Mouse (Mus musculus): ENCODE data around the gene Anapc15.
A peak's percentile ranks its signal among the peaks of the same experiment; 100 is the strongest.

Anapc15 gene

GRCm38 (mm10) chr7:101863415-101863814 lies at the start of gene Anapc15:
Gene Anapc15 (plus strand): TSS chr7:101863715.
- DNase-seq (ENCODE audit: low read depth, low spot score) = no peak

DNA sequence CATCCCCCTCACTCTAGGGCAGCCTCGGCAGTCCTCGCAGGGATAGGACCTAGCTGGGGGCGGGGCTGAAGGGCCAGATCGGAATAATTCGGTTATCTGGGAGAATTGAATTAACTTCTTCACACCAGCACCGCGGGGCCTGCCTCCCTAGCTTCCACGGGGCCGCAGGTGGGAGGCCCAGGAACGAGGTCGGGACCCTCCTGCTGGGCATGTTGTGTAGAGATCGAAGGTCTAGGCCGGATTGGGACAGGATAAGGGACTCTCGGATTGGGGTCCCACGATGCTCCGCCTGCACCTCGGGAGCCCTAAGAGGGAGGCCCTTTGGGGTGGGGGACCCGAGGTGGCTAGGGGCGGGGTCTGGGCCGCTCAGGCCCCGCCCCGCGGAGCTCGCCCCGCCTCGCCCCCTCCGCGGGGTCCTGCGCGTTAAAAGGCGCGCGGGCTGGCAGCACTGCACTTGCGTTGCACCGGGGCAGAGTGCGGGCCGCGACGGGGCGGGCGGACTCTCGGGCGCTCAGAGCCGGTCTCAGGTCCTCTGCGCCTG lies 45.6 kb upstream of the Anapc15 start, which contains the start of gene Phox2a:
Gene Phox2a, plus strand, starts transcription at position 453 of the 541 bp plus-strand sequence.
- no peak for DNase-seq (ENCODE audit: low read depth, low spot score)

DNA sequence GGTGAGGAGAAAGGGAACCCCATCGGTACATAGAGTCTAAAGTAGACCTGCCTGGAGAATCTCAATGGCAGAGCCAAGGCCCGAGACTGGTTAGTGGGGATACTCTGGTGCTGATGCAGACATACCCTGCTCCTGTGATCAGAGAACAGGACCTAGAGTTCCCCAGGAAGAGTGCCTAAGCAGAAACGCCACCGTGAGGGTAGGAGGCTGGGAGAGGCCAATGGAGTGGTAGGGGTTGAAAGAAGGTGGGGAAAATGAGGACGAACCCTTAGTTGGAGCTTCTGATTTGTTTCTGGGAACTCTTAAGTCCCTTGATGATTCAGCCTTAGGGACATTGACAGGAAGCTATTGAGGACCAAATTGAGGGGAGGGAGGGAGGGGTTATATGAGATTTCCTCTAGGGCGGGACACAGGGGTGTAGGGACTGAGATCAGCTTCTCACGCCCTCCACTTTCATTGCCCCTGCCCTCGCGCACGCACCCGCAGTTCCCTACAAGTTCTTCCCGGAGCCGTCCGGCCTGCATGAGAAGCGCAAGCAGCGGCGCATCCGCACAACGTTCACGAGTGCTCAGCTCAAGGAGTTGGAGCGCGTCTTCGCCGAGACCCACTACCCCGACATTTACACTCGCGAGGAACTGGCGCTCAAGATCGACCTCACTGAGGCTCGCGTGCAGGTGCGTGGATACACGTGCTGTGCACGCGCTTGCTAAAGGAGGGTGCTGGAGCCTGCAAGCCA lies 43.1 kb upstream of the Anapc15 start:
- DNase-seq (ENCODE audit: low read depth, low spot score) = no peak

DNA sequence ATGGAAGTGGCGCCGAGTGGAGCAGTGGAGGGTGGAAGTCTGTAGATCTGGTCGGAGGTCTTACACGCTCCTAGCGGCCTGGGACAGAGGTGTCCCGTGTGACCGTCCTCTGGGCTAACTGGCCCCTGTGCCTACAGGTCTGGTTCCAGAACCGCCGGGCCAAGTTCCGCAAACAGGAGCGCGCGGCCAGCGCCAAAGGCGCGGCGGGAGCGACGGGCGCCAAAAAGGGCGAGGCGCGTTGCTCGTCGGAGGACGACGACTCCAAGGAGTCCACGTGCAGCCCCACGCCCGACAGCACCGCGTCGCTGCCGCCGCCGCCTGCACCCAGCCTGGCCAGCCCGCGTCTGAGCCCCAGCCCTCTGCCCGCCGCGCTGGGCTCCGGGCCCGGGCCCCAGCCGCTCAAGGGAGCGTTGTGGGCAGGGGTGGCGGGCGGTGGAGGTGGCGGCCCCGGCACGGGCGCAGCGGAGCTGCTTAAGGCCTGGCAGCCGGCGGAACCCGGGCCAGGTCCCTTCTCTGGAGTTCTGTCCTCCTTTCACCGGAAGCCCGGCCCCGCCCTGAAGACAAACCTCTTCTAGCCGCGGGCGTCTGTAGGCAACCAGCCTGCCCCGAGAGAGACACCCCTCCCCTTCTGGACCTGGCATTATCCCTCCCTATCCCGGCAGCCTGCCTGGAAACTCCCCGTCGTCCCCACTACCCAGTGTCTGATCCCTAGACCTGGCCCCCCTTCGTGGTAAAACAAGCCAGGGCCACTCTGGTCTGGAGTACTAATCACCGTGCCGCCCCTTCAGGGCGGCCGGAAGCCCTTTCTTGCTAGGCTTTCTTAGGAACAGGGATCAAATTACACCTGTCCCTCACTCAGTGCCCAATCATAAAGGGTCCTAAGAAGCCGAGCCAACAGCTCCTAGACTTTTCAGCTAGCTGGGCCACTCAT lies 41.7 kb upstream of the Anapc15 start:
- no peak for DNase-seq (ENCODE audit: low read depth, low spot score)

- DNase-seq (ENCODE audit: low read depth, low spot score) = no peak
Measured at GRCm38 (mm10) chr7:101822836-101823757, 40.4 kb upstream of the Anapc15 start.

DNA sequence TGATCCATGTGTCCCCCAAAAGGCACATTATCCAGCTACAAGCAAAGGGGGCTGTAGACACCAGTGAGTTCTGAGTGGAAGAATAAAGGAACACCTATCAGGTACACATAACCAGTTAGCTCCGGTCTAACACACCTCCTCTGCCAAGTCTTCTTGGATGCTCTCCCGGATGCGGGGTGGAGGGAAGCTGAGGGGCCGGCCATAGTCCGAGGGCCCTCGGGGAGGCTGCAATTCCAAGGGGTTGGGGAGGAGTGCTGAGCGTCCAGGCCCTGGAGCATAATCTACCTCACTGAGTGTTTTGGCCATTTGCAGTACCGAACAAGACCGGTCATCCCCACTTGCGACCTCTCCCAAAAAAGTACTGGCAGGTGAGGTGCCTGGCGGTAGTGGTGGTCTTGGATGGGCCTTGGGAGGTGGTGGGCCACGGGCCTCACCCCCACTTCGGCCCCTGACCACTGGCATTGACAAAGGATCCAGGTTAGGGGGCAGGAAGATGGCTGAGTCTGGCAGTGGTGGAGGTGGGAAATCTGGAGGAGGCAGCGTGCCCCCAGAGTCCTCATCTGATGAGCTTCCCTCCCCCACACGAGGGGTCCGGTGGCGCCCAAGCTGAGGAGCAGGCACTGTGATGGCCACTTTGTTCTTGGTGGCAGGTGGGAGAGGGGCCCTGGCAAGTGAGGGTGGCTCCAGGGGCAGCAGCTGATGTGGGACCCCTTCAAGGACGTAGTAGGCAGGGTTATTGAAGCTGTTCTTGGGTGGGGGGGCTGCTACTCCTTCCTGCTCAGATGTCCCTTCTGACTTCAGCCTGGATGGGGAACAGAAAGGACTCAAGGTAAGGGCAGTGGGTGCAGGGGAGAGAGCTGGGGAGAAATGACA lies 39.5 kb upstream of the Anapc15 start:
- DNase-seq (ENCODE audit: low read depth, low spot score) = no peak

GRCm38 (mm10) chr7:101830373-101830772 lies 33.1 kb upstream of the Anapc15 start:
- no peak for DNase-seq (ENCODE audit: low read depth, low spot score)

DNA sequence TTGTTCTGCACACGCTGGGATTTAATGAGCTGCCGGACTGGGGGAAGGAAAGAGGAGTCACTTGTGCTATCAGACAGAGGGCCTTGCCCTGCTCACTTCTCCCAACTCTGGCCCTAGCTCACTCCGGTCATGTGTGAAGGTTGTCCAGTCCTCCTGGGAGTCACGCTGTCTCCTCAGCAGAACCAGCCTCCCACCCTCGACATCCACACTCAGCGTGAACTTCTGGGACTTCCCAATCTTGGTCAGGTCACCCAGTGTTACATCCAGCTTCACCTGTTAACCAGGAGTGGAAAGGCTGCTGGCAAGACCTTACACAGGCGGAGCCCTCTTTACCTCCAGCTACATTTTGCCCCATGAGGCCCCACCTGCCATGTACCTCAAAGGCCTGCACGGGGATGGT lies 32.1 kb upstream of the Anapc15 start:
- DNase-seq (ENCODE audit: low read depth, low spot score) = no peak

DNA sequence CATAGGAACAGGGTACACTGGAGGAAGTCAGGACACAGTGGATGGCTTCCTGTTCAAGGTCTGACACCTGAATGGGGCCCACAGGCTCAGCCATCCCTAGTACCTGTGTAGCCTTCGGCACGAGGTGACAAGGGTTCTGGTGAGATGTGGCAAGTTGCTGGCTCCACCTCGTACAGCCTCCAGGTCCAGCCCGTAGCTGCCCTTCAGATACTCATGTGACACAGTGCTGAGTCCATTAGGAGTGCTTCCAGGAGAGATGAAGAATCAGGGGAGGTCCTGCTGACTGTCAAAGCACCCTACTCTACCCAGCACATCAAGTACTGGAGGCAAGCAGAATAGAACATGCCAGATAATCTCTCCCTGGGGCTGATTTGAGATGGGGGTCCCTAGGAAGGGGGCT lies 31.1 kb upstream of the Anapc15 start:
- no peak for DNase-seq (ENCODE audit: low read depth, low spot score)

GRCm38 (mm10) chr7:101833352-101833751 lies 30.2 kb upstream of the Anapc15 start:
- DNase-seq (ENCODE audit: low read depth, low spot score) = no peak

- DNase-seq (ENCODE audit: low read depth, low spot score) = no peak
Measured at GRCm38 (mm10) chr7:101833916-101834584, 29.5 kb upstream of the Anapc15 start.

DNA sequence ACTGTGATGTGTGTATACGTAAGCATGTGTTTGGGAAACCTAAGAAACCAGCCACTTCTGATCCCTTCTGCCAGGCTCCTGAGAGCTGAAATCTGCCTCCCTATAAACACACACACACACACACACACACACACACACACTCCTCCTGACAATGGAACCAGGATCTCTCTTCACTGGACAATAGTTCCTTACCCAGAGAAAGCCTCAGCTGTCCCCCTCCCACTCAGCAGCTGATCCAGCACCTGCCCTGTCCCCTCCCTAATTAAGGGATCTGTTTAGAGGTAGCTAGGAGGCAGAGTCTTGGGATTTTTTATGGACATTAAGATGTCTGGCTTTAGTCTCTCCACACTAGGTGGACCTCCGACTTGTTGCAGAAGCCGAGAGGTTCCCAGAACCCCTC lies 28.6 kb upstream of the Anapc15 start:
- DNase-seq (ENCODE audit: low read depth, low spot score) = no peak

DNA sequence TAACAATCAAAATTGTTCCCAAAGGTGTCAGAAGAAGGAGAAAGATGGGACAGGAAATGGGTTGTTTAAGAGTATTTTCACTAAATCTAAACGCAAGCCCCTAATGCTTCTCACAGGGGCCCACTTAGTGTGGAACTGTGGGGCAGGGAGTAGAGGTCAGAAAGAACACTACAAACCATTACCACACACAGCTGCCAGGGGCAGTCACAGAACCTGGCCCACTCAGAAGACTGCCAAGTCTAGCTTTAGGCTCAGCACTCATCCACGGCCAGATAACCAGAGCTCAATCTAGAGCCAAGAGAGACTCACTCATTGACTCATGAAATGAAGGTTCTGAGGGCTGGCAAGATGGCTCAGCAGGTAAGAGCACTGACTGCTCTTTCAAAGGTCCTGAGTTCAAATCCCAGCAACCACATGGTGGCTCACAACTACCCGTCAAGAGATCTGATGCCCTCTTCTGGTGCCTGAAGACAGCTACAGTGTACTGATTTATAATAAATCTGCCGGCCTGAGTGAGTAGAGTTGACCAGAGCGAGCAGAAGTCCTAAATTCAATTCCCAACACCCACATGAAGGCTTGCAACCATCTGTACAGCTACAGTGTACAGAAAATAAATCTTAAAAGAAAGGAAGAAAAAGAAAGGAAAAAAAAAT lies 27.9 kb upstream of the Anapc15 start:
- DNase-seq (ENCODE audit: low read depth, low spot score) = no peak

GRCm38 (mm10) chr7:101836271-101837153 lies 27.0 kb upstream of the Anapc15 start:
- DNase-seq (ENCODE audit: low read depth, low spot score) = no peak

- DNase-seq (ENCODE audit: low read depth, low spot score) = no peak
Measured at GRCm38 (mm10) chr7:101837154-101837605, 26.3 kb upstream of the Anapc15 start.

DNA sequence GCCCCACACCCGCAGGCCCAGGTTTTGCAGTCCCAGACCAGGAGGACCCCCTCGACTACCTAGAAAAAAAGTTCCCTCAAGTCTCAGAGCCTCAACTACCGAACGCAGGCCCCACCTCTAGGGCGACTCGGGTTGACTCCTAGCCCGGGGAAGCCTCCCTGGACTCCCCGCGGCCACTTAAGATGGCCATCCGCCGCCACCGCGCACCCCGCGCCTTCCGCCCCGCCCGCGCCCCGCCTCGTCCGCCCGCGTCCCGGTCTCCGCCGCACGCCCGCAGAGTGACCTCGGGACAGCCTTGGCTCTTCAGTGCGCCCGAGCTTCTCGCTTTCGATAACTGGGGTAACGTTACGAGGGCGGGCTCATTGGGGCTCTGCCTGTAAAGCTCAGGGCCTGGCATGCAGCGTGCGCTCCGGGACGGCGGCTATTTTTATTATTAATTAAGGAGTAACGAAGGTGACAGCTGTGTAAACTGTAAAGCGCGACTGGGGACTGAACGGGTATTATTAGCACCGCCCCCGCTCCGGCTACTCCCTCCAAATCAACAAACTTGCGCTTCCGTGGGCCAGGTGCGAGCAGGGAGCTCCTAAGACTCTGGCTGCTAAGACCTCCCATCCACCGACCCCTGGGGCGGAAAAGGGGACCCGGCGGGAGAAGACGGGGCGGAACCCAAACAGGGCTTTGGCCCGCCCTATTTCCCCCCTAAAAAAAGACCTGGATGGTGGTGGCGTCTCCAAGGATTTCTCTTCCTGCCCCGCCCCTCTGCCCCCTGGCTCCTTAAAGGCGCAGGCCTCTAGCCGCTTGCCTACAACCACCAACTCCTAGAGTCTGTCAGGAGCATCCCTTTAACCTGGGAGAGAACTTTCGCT lies 25.7 kb upstream of the Anapc15 start, which contains the start of gene Inppl1:
Gene Inppl1, minus strand, starts transcription at position 624 of the 866 bp plus-strand sequence.
- DNase-seq (ENCODE audit: low read depth, low spot score) = peak; percentile 66

- no peak for DNase-seq (ENCODE audit: low read depth, low spot score)
Measured at GRCm38 (mm10) chr7:101844186-101844585, 19.3 kb upstream of the Anapc15 start.

Measured in telencephalon, adult 2 months (tissue).